Mouse (Mus musculus) limb, embryonic 14.5 days (tissue): ENCODE measurements around the gene Ube2m. TPM values are rescaled to one million over a fixed set of nuclear protein-coding genes. Genes with fewer than 3 reads are reported as not detected.

ENCODE experiments used
- ATAC-seq: fragments of 200-750 bp; cut with Nextera tagmentation; 2 replicates; pipeline ENCODE4 v1.8.0; 2017; ENCODE audit warnings: low read depth, moderate number of reproducible peaks, moderate TSS enrichment; ENCODE audit not compliant: low FRiP score
- DNase-seq: peaks from one replicate; pipeline ENCODE4 v3.0.0-alpha.2; 2015; ENCODE audit warnings: low spot score
- H3K27ac ChIP-seq: fragments of 300-500 bp; sonication (generic); replicated peaks from 2 replicates; pipeline ENCODE4 v1.5.1; 2014; ENCODE audit warnings: low read depth, mild to moderate bottlenecking, low read length, moderate library complexity, mixed read lengths
- H3K27me3 ChIP-seq: fragments of 300-500 bp; sonication (generic); 2 replicates; pipeline ENCODE4 v1.6.1; 2014; ENCODE audit warnings: low read length, mixed read lengths; ENCODE audit not compliant: control insufficient read depth, insufficient read depth
- H3K36me3 ChIP-seq: fragments of 300-500 bp; sonication (generic); 2 replicates; pipeline ENCODE4 v1.6.1; 2014; ENCODE audit warnings: mild to moderate bottlenecking, low read length, moderate library complexity, mixed read lengths; ENCODE audit not compliant: control insufficient read depth, insufficient read depth
- H3K4me1 ChIP-seq: fragments of 300-500 bp; sonication (generic); 2 replicates; pipeline ENCODE4 v1.6.1; 2014; ENCODE audit warnings: antibody characterized with exemption, low read length, mixed read lengths; ENCODE audit not compliant: control insufficient read depth, insufficient read depth
- H3K4me2 ChIP-seq: fragments of 300-500 bp; sonication (generic); replicated peaks from 2 replicates; pipeline ENCODE4 v1.6.1; 2014; ENCODE audit warnings: low read depth, mild to moderate bottlenecking, low read length, moderate library complexity; ENCODE audit not compliant: severe bottlenecking
- H3K4me3 ChIP-seq: fragments of 300-500 bp; sonication (generic); replicated peaks from 2 replicates; pipeline ENCODE4 v1.5.1; 2014; ENCODE audit warnings: low read length
- H3K9ac ChIP-seq: fragments of 300-500 bp; sonication (generic); 2 replicates; pipeline ENCODE4 v1.6.1; 2014; ENCODE audit warnings: mild to moderate bottlenecking, low read depth, low read length, moderate library complexity; ENCODE audit not compliant: severe bottlenecking
- H3K9me3 ChIP-seq: fragments of 300-500 bp; sonication (generic); 2 replicates; pipeline ENCODE4 v1.6.1; 2016; ENCODE audit warnings: low read length; ENCODE audit not compliant: control insufficient read depth
- POLR2A ChIP-seq: fragments of 200-500 bp; IDR thresholded peaks from 2 replicates; pipeline ENCODE4 v1.8.0; 2012; ENCODE audit warnings: inconsistent platforms, mild to moderate bottlenecking, moderate library complexity, borderline replicate concordance; ENCODE audit not compliant: insufficient read depth, insufficient read length; ENCODE audit errors: extremely low read depth
- WGBS: fragments of 180-500 bp; shearing (Covaris S2); extraction: QIAGEN DNeasy Blood & Tissue Kit; methylation state at CpG from one replicate; pipeline ENCODE4 v1.1.7; 2014; 5-methylcytosine and 5-hydroxymethylcytosine counted together
- polyA plus RNA-seq, 2 experiments: library from polyadenylated mRNA; depleted of rRNA in 1 of 2; stranded (reverse) in 1 of 2; unstranded in 1 of 2; fragments of >200 nt; fragmentation: Nextera tagmentation in 1 of 2; extraction: Ambion mirVana in 1 of 2; gene quantifications; 2 replicates each; pipeline versions ENCODE4 v1.2.1 to v1.2.3; 2012 to 2014

The Ube2m gene
- polyA plus RNA-seq, 2 experiments: 159 to 294 TPM

DNA sequence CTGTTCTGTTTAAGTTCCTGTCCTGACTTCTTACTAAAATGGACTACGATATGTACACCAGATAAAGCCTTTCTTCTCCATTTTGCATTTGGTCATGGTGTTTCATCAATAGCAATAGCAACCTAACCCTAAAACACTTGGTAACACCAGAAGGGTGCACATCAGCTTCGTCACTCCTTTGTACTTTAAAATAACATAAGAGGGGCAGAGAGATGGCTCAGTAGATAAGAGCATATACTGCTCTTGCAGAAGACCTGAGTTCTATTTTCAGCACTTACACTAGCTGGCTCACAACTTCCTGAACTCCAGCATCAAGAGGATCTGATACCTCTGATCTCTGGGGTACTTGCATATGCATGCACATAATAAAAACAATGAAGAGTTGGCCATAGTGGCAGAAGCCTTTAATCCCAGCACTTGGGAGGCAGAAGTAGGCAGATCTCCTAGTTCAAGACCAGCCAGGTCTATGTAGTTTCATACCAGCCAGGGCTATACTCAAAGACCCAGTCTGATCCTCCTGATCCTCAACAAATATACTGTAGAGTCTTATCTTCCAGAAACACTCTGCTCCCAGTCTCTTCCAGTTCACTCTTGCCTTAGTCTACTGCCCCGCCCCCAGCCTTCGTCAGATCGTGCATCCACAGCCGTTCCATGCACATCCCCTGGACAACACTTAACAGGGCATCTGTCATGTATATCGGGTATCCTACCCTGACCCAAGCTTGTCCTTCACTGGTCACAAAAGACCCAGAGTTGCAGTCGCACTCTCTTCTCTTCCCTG lies 50.5 kb downstream of the Ube2m start:
- no peaks in the 10 kb centered on the region for H3K9me3 ChIP-seq
- no peak for DNase-seq

DNA sequence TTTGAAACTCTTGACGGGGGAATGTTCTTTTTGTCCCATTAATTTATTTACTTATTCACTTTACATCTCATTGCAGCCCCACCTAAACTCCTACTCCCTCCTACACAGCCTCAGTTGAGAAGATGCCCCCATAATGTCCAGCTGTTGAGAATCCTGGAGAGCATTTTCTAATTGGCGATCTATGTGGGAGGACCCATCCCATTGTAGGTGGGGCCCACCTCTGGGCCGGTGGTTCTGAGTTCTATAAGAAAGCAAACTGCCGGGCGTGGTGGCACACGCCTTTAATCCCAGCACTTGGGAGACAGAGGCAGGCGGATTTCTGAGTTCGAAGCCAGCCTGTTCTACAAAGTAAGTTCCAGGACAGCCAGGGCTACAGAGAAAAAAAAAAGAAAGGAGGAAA lies 51.2 kb downstream of the Ube2m start:
- 84% methylated on average over 8 of the region's 8 CpGs for WGBS

More for the DNA sequence above, 50.5 kb downstream of the Ube2m start:
- ATAC-seq: no peak
- no peak overlapping the region for H3K4me2 ChIP-seq
- H3K27me3 ChIP-seq: no peaks in the 10 kb centered on the region
- no peaks in the 10 kb centered on the region for H3K4me1 ChIP-seq
- H3K27ac ChIP-seq: no peak overlapping the region
- TF ChIP-seq POLR2A: no peak
- 87% methylated on average over 8 of the region's 8 CpGs for WGBS
- H3K36me3 ChIP-seq: no peaks in the 10 kb centered on the region
- H3K9ac ChIP-seq: no peak overlapping the region
- no peak overlapping the region for H3K4me3 ChIP-seq

DNA sequence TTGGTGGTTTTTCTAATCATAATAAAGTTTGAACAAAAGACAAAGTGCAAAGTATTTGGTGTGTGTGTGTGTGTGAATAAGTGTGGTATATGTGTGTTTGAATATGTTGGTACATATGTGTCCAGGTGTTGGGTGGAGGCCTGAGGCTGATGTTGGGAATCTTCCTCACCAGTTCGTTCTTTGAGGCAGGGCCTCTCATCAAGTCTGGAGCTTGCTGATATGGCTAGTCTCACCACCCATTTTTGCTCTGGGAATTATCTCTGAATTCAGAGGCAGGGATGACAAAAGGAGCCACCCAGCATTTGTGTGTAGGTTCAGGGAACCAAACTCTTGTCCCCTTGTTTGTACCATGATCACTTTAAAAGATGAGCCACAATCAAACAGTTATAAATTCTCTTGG lies 52.4 kb downstream of the Ube2m start:
- Histone ChIP-seq H3K9ac (no peak overlapping the region), H3K4me1 (no peaks in the 10 kb centered on the region), H3K27ac (no peak overlapping the region), H3K4me3 (no peak overlapping the region), H3K9me3 (no peaks in the 10 kb centered on the region), H3K27me3 (no peaks in the 10 kb centered on the region), H3K4me2 (no peak overlapping the region), H3K36me3 (peaks cover 5% of the 10 kb centered on the region; the same call in 1 of the 2 replicates)
- TF ChIP-seq POLR2A: no peak
- no peak for DNase-seq
- 72% methylated on average over 1 of the region's 1 CpGs for WGBS
- no peak for ATAC-seq

More for the DNA sequence above, 51.2 kb downstream of the Ube2m start:
- Histone ChIP-seq H3K9ac (no peak overlapping the region), H3K4me2 (no peak overlapping the region), H3K4me3 (no peak overlapping the region), H3K27ac (no peak overlapping the region), H3K27me3 (no peaks in the 10 kb centered on the region), H3K9me3 (no peaks in the 10 kb centered on the region), H3K36me3 (0 out of 2 replicates have a peak, but pooled peaks cover 5% of the 10 kb centered on the region), H3K4me1 (no peaks in the 10 kb centered on the region)
- DNase-seq: no peak
- TF ChIP-seq POLR2A: no peak
- no peak for ATAC-seq

Other genes with a start within 250 kb of the Ube2m start
- 11.9 and 12.1 TPM in 2 replicates for gene Zscan18, start 234.6 kb downstream of the Ube2m start, polyA plus RNA-seq (2012; rRNA removed)
- 11.0 and 13.0 TPM in 2 replicates for gene Zscan18, start 234.6 kb downstream of the Ube2m start, polyA plus RNA-seq (2014; fragmentation: Nextera tagmentation; extraction: Ambion mirVana)
- 11.1 and 13.6 TPM in 2 replicates for gene Zfp329, start 219.4 kb downstream of the Ube2m start, polyA plus RNA-seq (2012; rRNA removed)
- 12.1 and 16.1 TPM in 2 replicates for gene Zfp329, start 219.4 kb downstream of the Ube2m start, polyA plus RNA-seq (2014; fragmentation: Nextera tagmentation; extraction: Ambion mirVana)
- 13.6 and 14.4 TPM in 2 replicates for gene Zfp110, start 203.5 kb downstream of the Ube2m start, polyA plus RNA-seq (2012; rRNA removed)
- gene Zfp110, start 203.5 kb downstream of the Ube2m start, polyA plus RNA-seq (2014; fragmentation: Nextera tagmentation; extraction: Ambion mirVana): 32.5 and 36.0 TPM in 2 replicates
- 4.4 and 4.8 TPM in 2 replicates for gene Zfp128, start 157.1 kb downstream of the Ube2m start, polyA plus RNA-seq (2012; rRNA removed)
- gene Zfp128, start 157.1 kb downstream of the Ube2m start, polyA plus RNA-seq (2014; fragmentation: Nextera tagmentation; extraction: Ambion mirVana): 4.8 and 5.8 TPM in 2 replicates
- gene Zscan22, start 140.5 kb downstream of the Ube2m start, polyA plus RNA-seq (2012; rRNA removed): 20.1 and 23.8 TPM in 2 replicates
- gene Zscan22, start 140.5 kb downstream of the Ube2m start, polyA plus RNA-seq (2014; fragmentation: Nextera tagmentation; extraction: Ambion mirVana): 15.6 and 21.5 TPM in 2 replicates
- 3,045 and 3,888 TPM in 2 replicates for gene Rps5, start 116.0 kb downstream of the Ube2m start, polyA plus RNA-seq (2012; rRNA removed)
- gene Rps5, start 116.0 kb downstream of the Ube2m start, polyA plus RNA-seq (2014; fragmentation: Nextera tagmentation; extraction: Ambion mirVana): 1,462 and 1,509 TPM in 2 replicates
- gene Rnf225, start 110.9 kb downstream of the Ube2m start, polyA plus RNA-seq (2012; rRNA removed): 1.8 and 2.3 TPM in 2 replicates
- 0.83 and 0.86 TPM in 2 replicates for gene Rnf225, start 110.9 kb downstream of the Ube2m start, polyA plus RNA-seq (2014; fragmentation: Nextera tagmentation; extraction: Ambion mirVana)
- 9.8 and 12.0 TPM in 2 replicates for gene Zfp324, start 72.4 kb downstream of the Ube2m start, polyA plus RNA-seq (2012; rRNA removed)
- gene Zfp324, start 72.4 kb downstream of the Ube2m start, polyA plus RNA-seq (2014; fragmentation: Nextera tagmentation; extraction: Ambion mirVana): 9.5 and 11.4 TPM in 2 replicates
- gene Zfp446, start 60.4 kb downstream of the Ube2m start, polyA plus RNA-seq (2012; rRNA removed): 10.1 and 12.5 TPM in 2 replicates
- gene Zfp446, start 60.4 kb downstream of the Ube2m start, polyA plus RNA-seq (2014; fragmentation: Nextera tagmentation; extraction: Ambion mirVana): 3.5 and 5.4 TPM in 2 replicates
- gene Slc27a5, start 40.1 kb downstream of the Ube2m start, polyA plus RNA-seq (2012; rRNA removed): 0.23 and 0.26 TPM in 2 replicates
- not detected in 2 replicates for gene Slc27a5, start 40.1 kb downstream of the Ube2m start, polyA plus RNA-seq (2014; fragmentation: Nextera tagmentation; extraction: Ambion mirVana)
- gene Trim28, start 39.2 kb downstream of the Ube2m start, polyA plus RNA-seq (2012; rRNA removed): 610 and 816 TPM in 2 replicates
- 408 and 456 TPM in 2 replicates for gene Trim28, start 39.2 kb downstream of the Ube2m start, polyA plus RNA-seq (2014; fragmentation: Nextera tagmentation; extraction: Ambion mirVana)
- 29.3 and 46.7 TPM in 2 replicates for gene Zbtb45, start 28.2 kb downstream of the Ube2m start, polyA plus RNA-seq (2012; rRNA removed)
- 25.5 and 25.8 TPM in 2 replicates for gene Zbtb45, start 28.2 kb downstream of the Ube2m start, polyA plus RNA-seq (2014; fragmentation: Nextera tagmentation; extraction: Ambion mirVana)
- 97.3 and 151 TPM in 2 replicates for gene Chmp2a, start 3.5 kb downstream of the Ube2m start, polyA plus RNA-seq (2012; rRNA removed)
- gene Chmp2a, start 3.5 kb downstream of the Ube2m start, polyA plus RNA-seq (2014; fragmentation: Nextera tagmentation; extraction: Ambion mirVana): 164 TPM in 2 replicates
- gene Mzf1, start 16.5 kb upstream of the Ube2m start, polyA plus RNA-seq (2012; rRNA removed): 5.3 and 7.1 TPM in 2 replicates
- gene Mzf1, start 16.5 kb upstream of the Ube2m start, polyA plus RNA-seq (2014; fragmentation: Nextera tagmentation; extraction: Ambion mirVana): 1.9 and 2.5 TPM in 2 replicates
- 0.01 TPM in 1 of 2 replicates, not detected in the other for gene Vmn1r85, start 56.9 kb upstream of the Ube2m start, polyA plus RNA-seq (2012; rRNA removed)
- gene Vmn1r85, start 56.9 kb upstream of the Ube2m start, polyA plus RNA-seq (2014; fragmentation: Nextera tagmentation; extraction: Ambion mirVana): not detected in 2 replicates
- gene Vmn1r86, start 81.6 kb upstream of the Ube2m start, polyA plus RNA-seq (2012; rRNA removed): not detected in 2 replicates
- not detected in 2 replicates for gene Vmn1r86, start 81.6 kb upstream of the Ube2m start, polyA plus RNA-seq (2014; fragmentation: Nextera tagmentation; extraction: Ambion mirVana)
- gene Vmn1r87, start 101.9 kb upstream of the Ube2m start, polyA plus RNA-seq (2012; rRNA removed): not detected in 2 replicates
- not detected in 2 replicates for gene Vmn1r87, start 101.9 kb upstream of the Ube2m start, polyA plus RNA-seq (2014; fragmentation: Nextera tagmentation; extraction: Ambion mirVana)
- gene Vmn1r88, start 121.3 kb upstream of the Ube2m start, polyA plus RNA-seq (2012; rRNA removed): 0.01 TPM in 1 of 2 replicates, not detected in the other
- not detected in 2 replicates for gene Vmn1r88, start 121.3 kb upstream of the Ube2m start, polyA plus RNA-seq (2014; fragmentation: Nextera tagmentation; extraction: Ambion mirVana)
- gene Vmn1r89, start 174.7 kb upstream of the Ube2m start, polyA plus RNA-seq (2012; rRNA removed): not detected in 2 replicates
- not detected in 2 replicates for gene Vmn1r89, start 174.7 kb upstream of the Ube2m start, polyA plus RNA-seq (2014; fragmentation: Nextera tagmentation; extraction: Ambion mirVana)
- gene Lig1, start 239.0 kb upstream of the Ube2m start, polyA plus RNA-seq (2012; rRNA removed): 65.2 and 75.9 TPM in 2 replicates
- 88.2 and 104 TPM in 2 replicates for gene Lig1, start 239.0 kb upstream of the Ube2m start, polyA plus RNA-seq (2014; fragmentation: Nextera tagmentation; extraction: Ambion mirVana)
- gene Zswim9, start 240.4 kb upstream of the Ube2m start, polyA plus RNA-seq (2012; rRNA removed): 9.7 and 14.9 TPM in 2 replicates
- 6.9 and 7.2 TPM in 2 replicates for gene Zswim9, start 240.4 kb upstream of the Ube2m start, polyA plus RNA-seq (2014; fragmentation: Nextera tagmentation; extraction: Ambion mirVana)